Mouse (Mus musculus): ENCODE results near the gene Pqbp1. TPM values are rescaled to one million over a fixed set of nuclear protein-coding genes. Genes with fewer than 3 reads are reported as not detected.

Pqbp1 gene
- polyA plus RNA-seq, 1 experiment from 2014 or later, result 144 TPM

Other genes starting within 250 kb of the Pqbp1 start
- 2.6 and 2.9 TPM in 2 replicates for gene Prickle3, start 242.0 kb downstream of the Pqbp1 start, polyA plus RNA-seq (2014; fragmentation: Nextera tagmentation; extraction: Ambion mirVana)
- 54.0 and 64.5 TPM in 2 replicates for gene Plp2, start 227.9 kb downstream of the Pqbp1 start, polyA plus RNA-seq (2014; fragmentation: Nextera tagmentation; extraction: Ambion mirVana)
- gene Magix, start 218.0 kb downstream of the Pqbp1 start, polyA plus RNA-seq (2014; fragmentation: Nextera tagmentation; extraction: Ambion mirVana), result 0.47 TPM in 1 of 2 replicates, not detected in the other
- gene Gpkow, start 202.1 kb downstream of the Pqbp1 start, polyA plus RNA-seq (2014; fragmentation: Nextera tagmentation; extraction: Ambion mirVana), result 44.6 and 47.0 TPM in 2 replicates
- 14.2 and 17.2 TPM in 2 replicates for gene Wdr45, start 184.9 kb downstream of the Pqbp1 start, polyA plus RNA-seq (2014; fragmentation: Nextera tagmentation; extraction: Ambion mirVana)
- 0.55 TPM in 1 of 2 replicates, not detected in the other for gene Gm45208, start 177.0 kb downstream of the Pqbp1 start, polyA plus RNA-seq (2014; fragmentation: Nextera tagmentation; extraction: Ambion mirVana)
- gene Praf2, start 170.8 kb downstream of the Pqbp1 start, polyA plus RNA-seq (2014; fragmentation: Nextera tagmentation; extraction: Ambion mirVana), result 88.7 and 94.0 TPM in 2 replicates
- gene Ccdc120, start 148.4 kb downstream of the Pqbp1 start, polyA plus RNA-seq (2014; fragmentation: Nextera tagmentation; extraction: Ambion mirVana), result 22.8 and 27.8 TPM in 2 replicates
- 23.6 and 24.8 TPM in 2 replicates for gene Tfe3, start 136.7 kb downstream of the Pqbp1 start, polyA plus RNA-seq (2014; fragmentation: Nextera tagmentation; extraction: Ambion mirVana)
- 56.2 and 57.2 TPM in 2 replicates for gene Gripap1, start 109.5 kb downstream of the Pqbp1 start, polyA plus RNA-seq (2014; fragmentation: Nextera tagmentation; extraction: Ambion mirVana)
- 1.2 and 1.4 TPM in 2 replicates for gene Kcnd1, start 77.0 kb downstream of the Pqbp1 start, polyA plus RNA-seq (2014; fragmentation: Nextera tagmentation; extraction: Ambion mirVana)
- gene Otud5, start 57.9 kb downstream of the Pqbp1 start, polyA plus RNA-seq (2014; fragmentation: Nextera tagmentation; extraction: Ambion mirVana), result 37.3 and 37.6 TPM in 2 replicates
- gene Pim2, start 21.0 kb downstream of the Pqbp1 start, polyA plus RNA-seq (2014; fragmentation: Nextera tagmentation; extraction: Ambion mirVana), result 10.7 TPM in 2 replicates
- gene Slc35a2, start 15.2 kb downstream of the Pqbp1 start, polyA plus RNA-seq (2014; fragmentation: Nextera tagmentation; extraction: Ambion mirVana), result 10.9 and 12.6 TPM in 2 replicates
- gene Timm17b, start 88 bp upstream of the Pqbp1 start, polyA plus RNA-seq (2014; fragmentation: Nextera tagmentation; extraction: Ambion mirVana), result 161 and 188 TPM in 2 replicates
- gene Gm10491, start 8.6 kb upstream of the Pqbp1 start, polyA plus RNA-seq (2014; fragmentation: Nextera tagmentation; extraction: Ambion mirVana), result not detected in 2 replicates
- gene Gm10490, start 10.3 kb upstream of the Pqbp1 start, polyA plus RNA-seq (2014; fragmentation: Nextera tagmentation; extraction: Ambion mirVana), result not detected in 2 replicates
- gene Pcsk1n, start 20.6 kb upstream of the Pqbp1 start, polyA plus RNA-seq (2014; fragmentation: Nextera tagmentation; extraction: Ambion mirVana), result 18.0 and 23.4 TPM in 2 replicates
- not detected in 2 replicates for gene Eras, start 29.3 kb upstream of the Pqbp1 start, polyA plus RNA-seq (2014; fragmentation: Nextera tagmentation; extraction: Ambion mirVana)
- gene Hdac6, start 48.6 kb upstream of the Pqbp1 start, polyA plus RNA-seq (2014; fragmentation: Nextera tagmentation; extraction: Ambion mirVana), result 69.4 and 80.0 TPM in 2 replicates
- gene Gata1, start 78.8 kb upstream of the Pqbp1 start, polyA plus RNA-seq (2014; fragmentation: Nextera tagmentation; extraction: Ambion mirVana), result 5.4 and 5.6 TPM in 2 replicates
- not detected in 2 replicates for gene Glod5, start 119.2 kb upstream of the Pqbp1 start, polyA plus RNA-seq (2014; fragmentation: Nextera tagmentation; extraction: Ambion mirVana)
- 96.1 and 99.7 TPM in 2 replicates for gene Suv39h1, start 175.5 kb upstream of the Pqbp1 start, polyA plus RNA-seq (2014; fragmentation: Nextera tagmentation; extraction: Ambion mirVana)
- gene Was, start 191.2 kb upstream of the Pqbp1 start, polyA plus RNA-seq (2014; fragmentation: Nextera tagmentation; extraction: Ambion mirVana), result 0.12 and 0.51 TPM in 2 replicates
- 26.6 and 27.4 TPM in 2 replicates for gene Wdr13, start 233.6 kb upstream of the Pqbp1 start, polyA plus RNA-seq (2014; fragmentation: Nextera tagmentation; extraction: Ambion mirVana)
- 466 and 494 TPM in 2 replicates for gene Rbm3, start 246.6 kb upstream of the Pqbp1 start, polyA plus RNA-seq (2014; fragmentation: Nextera tagmentation; extraction: Ambion mirVana)

Data from forebrain, embryonic 11.5 days (tissue).